Mouse (Mus musculus): Measurements from ENCODE around the gene Fbxl21.

The Fbxl21 gene

DNA sequence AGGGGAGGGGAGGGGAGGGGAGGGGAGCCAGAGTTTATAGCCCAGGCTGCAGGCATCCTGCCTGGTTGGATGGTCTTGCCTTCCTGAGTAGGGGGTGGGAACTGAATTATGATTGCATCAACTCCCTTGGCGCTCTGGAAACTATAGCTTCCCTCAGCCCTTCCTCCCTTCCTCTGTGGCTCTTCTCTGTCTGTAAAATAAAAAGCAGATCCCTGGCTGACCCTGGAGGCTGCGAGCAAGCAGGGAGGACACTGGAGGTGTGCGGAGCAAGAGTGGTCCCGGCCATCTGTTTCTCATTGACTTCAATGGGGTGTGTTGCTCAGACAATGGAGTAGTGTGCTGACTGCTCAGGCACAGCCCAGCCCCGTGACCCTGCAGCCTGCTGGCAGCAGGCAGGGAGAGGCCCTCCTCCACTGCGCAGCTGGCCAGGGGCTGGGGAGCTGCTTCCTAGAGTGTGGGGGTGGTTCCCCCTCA lies 59.7 kb downstream of the Fbxl21 start:
- no peak for DNase-seq

DNA sequence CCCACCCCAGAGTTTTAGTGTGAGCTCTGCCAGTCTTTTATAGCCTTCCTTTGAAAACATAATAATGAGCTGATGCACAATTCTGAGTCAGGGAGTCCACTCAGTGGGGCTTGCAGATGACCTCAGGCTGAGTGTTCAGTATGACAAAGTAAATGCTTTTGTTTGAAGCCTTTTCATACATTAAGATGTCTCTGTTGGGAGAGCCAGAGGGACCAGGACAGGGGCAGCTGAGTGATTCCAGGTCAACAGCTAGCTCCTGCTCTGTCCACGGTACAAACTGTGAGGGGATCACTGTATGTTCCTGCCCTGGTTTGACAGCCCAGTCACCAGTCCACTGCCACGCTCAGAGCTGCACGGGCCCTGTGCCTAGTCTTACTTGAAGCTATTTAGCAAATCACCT lies 60.4 kb downstream of the Fbxl21 start:
- DNase-seq: no peak

DNA sequence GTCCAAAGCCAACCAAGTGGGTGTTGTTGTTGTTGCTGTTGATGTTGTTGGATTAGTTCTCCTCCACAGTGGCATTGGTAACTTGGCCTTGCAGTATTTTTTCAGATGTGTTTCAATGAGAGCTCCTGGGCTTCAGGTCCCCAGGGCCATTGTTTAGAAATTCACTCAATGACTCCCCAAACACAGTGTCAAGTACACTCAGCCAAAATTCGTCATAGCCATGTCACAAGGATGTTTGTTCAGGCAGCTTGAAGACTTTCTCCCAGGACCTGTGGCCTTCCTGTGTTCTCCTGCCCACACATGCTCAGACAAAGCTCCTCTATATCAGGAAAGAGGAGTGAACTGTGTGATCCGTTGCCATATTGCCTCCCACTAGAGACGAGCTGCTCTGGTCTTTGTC lies 63.8 kb downstream of the Fbxl21 start:
- DNase-seq: no peak
